Mouse (Mus musculus): Measurements from ENCODE around the gene Edc3. TPM values are rescaled to one million over a fixed set of nuclear protein-coding genes. Genes with fewer than 3 reads are reported as not detected.

The Edc3 gene
- polyA plus RNA-seq, 1 experiment from 2014 or later, result 15.5 TPM

GRCm38 (mm10) chr9:57668277-57668676, 40.1 kb upstream of the Edc3 start:
- 31% methylated on average over 1 of the region's 1 CpGs for WGBS (ENCODE audit: insufficient replicate concordance)
- peaks cover 3% of the 10 kb centered on the region; the same call in 1 of the 2 replicates for H3K4me1 ChIP-seq (ENCODE audit: control insufficient read depth, insufficient read depth, low read length)
- H3K36me3 ChIP-seq (ENCODE audit: control insufficient read depth, insufficient read depth, low read length), result no peaks in the 10 kb centered on the region
- ATAC-seq (replicated peaks; ENCODE audit: insufficient number of reproducible peaks, low FRiP score, low TSS enrichment), result no peak
- no peak overlapping the region for H3K27ac ChIP-seq (ENCODE audit: low read depth, low read length)
- no peaks in the 10 kb centered on the region for H3K27me3 ChIP-seq (ENCODE audit: control insufficient read depth, insufficient read depth, low read length)
- H3K4me2 ChIP-seq, result no peak overlapping the region
- H3K9ac ChIP-seq (ENCODE audit: low read depth, low read length), result no peak overlapping the region
- H3K9me3 ChIP-seq (replicated peaks; ENCODE audit: control insufficient read depth, low read length), result no peaks in the 10 kb centered on the region
- H3K4me3 ChIP-seq (ENCODE audit: low read depth, low read length), result no peak overlapping the region

GRCm38 (mm10) chr9:57669566-57669965, 38.8 kb upstream of the Edc3 start:
- ATAC-seq (replicated peaks; ENCODE audit: insufficient number of reproducible peaks, low FRiP score, low TSS enrichment), result no peak
- 75% methylated on average over 3 of the region's 3 CpGs for WGBS (ENCODE audit: insufficient replicate concordance)
- no peaks in the 10 kb centered on the region for H3K36me3 ChIP-seq (ENCODE audit: control insufficient read depth, insufficient read depth, low read length)

GRCm38 (mm10) chr9:57671037-57671436, 37.3 kb upstream of the Edc3 start:
- no peak overlapping the region for H3K4me2 ChIP-seq
- H3K4me1 ChIP-seq (ENCODE audit: control insufficient read depth, insufficient read depth, low read length), result peaks cover 3% of the 10 kb centered on the region; the same call in 1 of the 2 replicates
- no peak for ATAC-seq (replicated peaks; ENCODE audit: insufficient number of reproducible peaks, low FRiP score, low TSS enrichment)
- H3K9me3 ChIP-seq (replicated peaks; ENCODE audit: control insufficient read depth, low read length), result no peaks in the 10 kb centered on the region
- H3K9ac ChIP-seq (ENCODE audit: low read depth, low read length), result no peak overlapping the region
- WGBS (ENCODE audit: insufficient replicate concordance), result 80% methylated on average over 4 of the region's 4 CpGs
- H3K27me3 ChIP-seq (ENCODE audit: control insufficient read depth, insufficient read depth, low read length), result no peaks in the 10 kb centered on the region
- H3K4me3 ChIP-seq (ENCODE audit: low read depth, low read length), result no peak overlapping the region
- no peak overlapping the region for H3K27ac ChIP-seq (ENCODE audit: low read depth, low read length)
- no peaks in the 10 kb centered on the region for H3K36me3 ChIP-seq (ENCODE audit: control insufficient read depth, insufficient read depth, low read length)

More at GRCm38 (mm10) chr9:57669566-57669965, 38.8 kb upstream of the Edc3 start:
- no peak overlapping the region for H3K4me2 ChIP-seq
- H3K9ac ChIP-seq (ENCODE audit: low read depth, low read length), result no peak overlapping the region
- no peaks in the 10 kb centered on the region for H3K27me3 ChIP-seq (ENCODE audit: control insufficient read depth, insufficient read depth, low read length)
- H3K4me1 ChIP-seq (ENCODE audit: control insufficient read depth, insufficient read depth, low read length), result peaks cover 3% of the 10 kb centered on the region; the same call in 1 of the 2 replicates
- no peaks in the 10 kb centered on the region for H3K9me3 ChIP-seq (replicated peaks; ENCODE audit: control insufficient read depth, low read length)
- H3K4me3 ChIP-seq (ENCODE audit: low read depth, low read length), result no peak overlapping the region
- H3K27ac ChIP-seq (ENCODE audit: low read depth, low read length), result no peak overlapping the region

GRCm38 (mm10) chr9:57671500-57671899, 36.8 kb upstream of the Edc3 start:
- no peak overlapping the region for H3K27ac ChIP-seq (ENCODE audit: low read depth, low read length)
- no peaks in the 10 kb centered on the region for H3K27me3 ChIP-seq (ENCODE audit: control insufficient read depth, insufficient read depth, low read length)
- no peak overlapping the region for H3K9ac ChIP-seq (ENCODE audit: low read depth, low read length)
- WGBS (ENCODE audit: insufficient replicate concordance), result 68% methylated on average over 5 of the region's 5 CpGs
- no peak for ATAC-seq (replicated peaks; ENCODE audit: insufficient number of reproducible peaks, low FRiP score, low TSS enrichment)
- peaks cover 3% of the 10 kb centered on the region; the same call in 1 of the 2 replicates for H3K4me1 ChIP-seq (ENCODE audit: control insufficient read depth, insufficient read depth, low read length)
- no peaks in the 10 kb centered on the region for H3K9me3 ChIP-seq (replicated peaks; ENCODE audit: control insufficient read depth, low read length)
- H3K4me3 ChIP-seq (ENCODE audit: low read depth, low read length), result no peak overlapping the region
- H3K36me3 ChIP-seq (ENCODE audit: control insufficient read depth, insufficient read depth, low read length), result no peaks in the 10 kb centered on the region
- H3K4me2 ChIP-seq, result no peak overlapping the region

GRCm38 (mm10) chr9:57681411-57681810, 26.9 kb upstream of the Edc3 start:
- Histone ChIP-seq H3K27ac (ENCODE audit: low read depth, low read length) (no peak overlapping the region), H3K4me3 (ENCODE audit: low read depth, low read length) (no peak overlapping the region), H3K27me3 (ENCODE audit: control insufficient read depth, insufficient read depth, low read length) (no peaks in the 10 kb centered on the region), H3K4me1 (ENCODE audit: control insufficient read depth, insufficient read depth, low read length) (no peaks in the 10 kb centered on the region), H3K4me2 (no peak overlapping the region), H3K36me3 (ENCODE audit: control insufficient read depth, insufficient read depth, low read length) (no peaks in the 10 kb centered on the region), H3K9me3 (replicated peaks; ENCODE audit: control insufficient read depth, low read length) (no peaks in the 10 kb centered on the region), H3K9ac (ENCODE audit: low read depth, low read length) (no peak overlapping the region)
- 81% methylated on average over 10 of the region's 10 CpGs for WGBS (ENCODE audit: insufficient replicate concordance)
- ATAC-seq (replicated peaks; ENCODE audit: insufficient number of reproducible peaks, low FRiP score, low TSS enrichment), result no peak

- Histone ChIP-seq H3K4me3 (ENCODE audit: low read depth, low read length) (no peak within 1 kb of the TSS), H3K9me3 (replicated peaks; ENCODE audit: control insufficient read depth, low read length) (no peaks in the 10 kb centered on the region), H3K27ac (ENCODE audit: low read depth, low read length) (no peak within 1 kb of the TSS), H3K27me3 (ENCODE audit: control insufficient read depth, insufficient read depth, low read length) (no peaks in the 10 kb centered on the region), H3K36me3 (ENCODE audit: control insufficient read depth, insufficient read depth, low read length) (no peaks in the 10 kb centered on the region), H3K4me1 (ENCODE audit: control insufficient read depth, insufficient read depth, low read length) (no peaks in the 10 kb centered on the region), H3K9ac (ENCODE audit: low read depth, low read length) (no peak within 1 kb of the TSS), H3K4me2 (no peak within 1 kb of the TSS)
- ATAC-seq (replicated peaks; ENCODE audit: insufficient number of reproducible peaks, low FRiP score, low TSS enrichment), result no peak
- 72% methylated on average over 5 of the region's 5 CpGs for WGBS (ENCODE audit: insufficient replicate concordance)
Measured at GRCm38 (mm10) chr9:57683520-57683919, 24.8 kb upstream of the Edc3 start, which contains the start of gene Cyp1a2. Gene Cyp1a2, minus strand, starts transcription at chr9:57683703.

- Histone ChIP-seq H3K27me3 (ENCODE audit: control insufficient read depth, insufficient read depth, low read length) (no peaks in the 10 kb centered on the region), H3K9ac (ENCODE audit: low read depth, low read length) (no peak overlapping the region), H3K4me3 (ENCODE audit: low read depth, low read length) (no peak overlapping the region), H3K27ac (ENCODE audit: low read depth, low read length) (no peak overlapping the region), H3K4me1 (ENCODE audit: control insufficient read depth, insufficient read depth, low read length) (no peaks in the 10 kb centered on the region), H3K36me3 (ENCODE audit: control insufficient read depth, insufficient read depth, low read length) (no peaks in the 10 kb centered on the region), H3K4me2 (no peak overlapping the region), H3K9me3 (replicated peaks; ENCODE audit: control insufficient read depth, low read length) (no peaks in the 10 kb centered on the region)
- 76% methylated on average over 5 of the region's 5 CpGs for WGBS (ENCODE audit: insufficient replicate concordance)
- no peak for ATAC-seq (replicated peaks; ENCODE audit: insufficient number of reproducible peaks, low FRiP score, low TSS enrichment)
Measured at GRCm38 (mm10) chr9:57686011-57686410, 22.3 kb upstream of the Edc3 start.

GRCm38 (mm10) chr9:57687751-57688150, 20.6 kb upstream of the Edc3 start, which contains the start of gene Cyp1a1:
Gene Cyp1a1, plus strand, starts transcription at chr9:57687928.
- no peak within 1 kb of the TSS for H3K4me2 ChIP-seq
- WGBS (ENCODE audit: insufficient replicate concordance), result 74% methylated on average over 2 of the region's 2 CpGs

GRCm38 (mm10) chr9:57688158-57688557, 20.2 kb upstream of the Edc3 start:
- Histone ChIP-seq H3K9me3 (replicated peaks; ENCODE audit: control insufficient read depth, low read length) (no peaks in the 10 kb centered on the region), H3K27me3 (ENCODE audit: control insufficient read depth, insufficient read depth, low read length) (no peaks in the 10 kb centered on the region), H3K36me3 (ENCODE audit: control insufficient read depth, insufficient read depth, low read length) (no peaks in the 10 kb centered on the region), H3K4me1 (ENCODE audit: control insufficient read depth, insufficient read depth, low read length) (no peaks in the 10 kb centered on the region), H3K27ac (ENCODE audit: low read depth, low read length) (no peak overlapping the region), H3K4me3 (ENCODE audit: low read depth, low read length) (no peak overlapping the region), H3K9ac (ENCODE audit: low read depth, low read length) (no peak overlapping the region), H3K4me2 (no peak overlapping the region)
- no peak for ATAC-seq (replicated peaks; ENCODE audit: insufficient number of reproducible peaks, low FRiP score, low TSS enrichment)
- 50% methylated on average over 2 of the region's 2 CpGs for WGBS (ENCODE audit: insufficient replicate concordance)

More at GRCm38 (mm10) chr9:57687751-57688150, 20.6 kb upstream of the Edc3 start, which contains the start of gene Cyp1a1:
- Histone ChIP-seq H3K9me3 (replicated peaks; ENCODE audit: control insufficient read depth, low read length) (no peaks in the 10 kb centered on the region), H3K27me3 (ENCODE audit: control insufficient read depth, insufficient read depth, low read length) (no peaks in the 10 kb centered on the region), H3K9ac (ENCODE audit: low read depth, low read length) (no peak within 1 kb of the TSS), H3K27ac (ENCODE audit: low read depth, low read length) (no peak within 1 kb of the TSS), H3K4me3 (ENCODE audit: low read depth, low read length) (no peak within 1 kb of the TSS), H3K36me3 (ENCODE audit: control insufficient read depth, insufficient read depth, low read length) (no peaks in the 10 kb centered on the region), H3K4me1 (ENCODE audit: control insufficient read depth, insufficient read depth, low read length) (no peaks in the 10 kb centered on the region)
- no peak for ATAC-seq (replicated peaks; ENCODE audit: insufficient number of reproducible peaks, low FRiP score, low TSS enrichment)

Measured in heart, embryonic 11.5 days (tissue).